Mouse (Mus musculus) erythroblast, embryonic 14.5 days (primary cell): Measurements from ENCODE around the gene Il23a.

Experiments
- GATA1 ChIP-seq: IDR thresholded peaks from 2 replicates; pipeline ENCODE4 v1.6.1; 2012; ENCODE audit warnings: low read length, inconsistent platforms, mixed read lengths
- TAL1 ChIP-seq: IDR thresholded peaks from 3 replicates; pipeline ENCODE4 v1.6.1; 2012; ENCODE audit warnings: low read length, inconsistent platforms, mixed read lengths

DNA sequence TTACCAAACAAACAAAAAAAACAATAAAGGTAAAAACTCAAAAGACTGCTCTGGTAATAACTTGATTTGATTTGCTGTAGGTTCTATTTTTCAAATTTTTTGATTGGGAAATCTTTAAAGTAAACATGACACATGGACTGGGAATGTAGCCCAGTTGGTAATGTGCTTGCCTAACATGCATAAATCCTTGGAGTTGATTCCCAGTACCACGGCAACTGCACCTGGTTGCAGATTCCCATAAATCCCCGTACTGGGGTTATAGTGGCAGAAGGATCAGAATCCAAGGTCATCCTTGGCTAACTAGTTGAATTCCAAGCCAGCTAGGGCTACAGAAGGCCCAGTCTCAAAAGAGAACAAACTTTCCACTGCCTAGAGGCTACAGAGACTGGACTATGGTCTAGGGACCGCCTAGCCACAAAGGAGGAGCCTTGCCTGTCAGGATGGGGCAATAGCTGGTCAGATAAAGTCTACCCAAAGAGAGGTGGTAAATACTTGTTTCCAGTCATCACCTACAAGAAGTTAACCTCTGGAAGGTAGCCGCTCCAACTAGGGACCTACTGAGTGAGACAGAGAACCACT is 44.8 kb downstream of the Il23a start, which contains the start of gene Apon:
- no peak for TF ChIP-seq TAL1
- TF ChIP-seq GATA1 = no peak
